Mouse (Mus musculus): ENCODE measurements around the gene Ndufa13. TPM values are rescaled to one million over a fixed set of nuclear protein-coding genes. Genes with fewer than 3 reads are reported as not detected.

Ndufa13 gene
- polyA plus RNA-seq, 1 experiment from 2014 or later = 233 TPM

Other genes starting within 250 kb of the Ndufa13 start
- 0.84 and 1.2 TPM in 2 replicates for gene Zfp964, start 248.1 kb downstream of the Ndufa13 start, polyA plus RNA-seq (2015; fragmentation: Nextera tagmentation; extraction: Ambion mirVana)
- gene Zfp869, start 191.8 kb downstream of the Ndufa13 start, polyA plus RNA-seq (2015; fragmentation: Nextera tagmentation; extraction: Ambion mirVana) = 21.6 and 23.2 TPM in 2 replicates
- gene Zfp963, start 152.6 kb downstream of the Ndufa13 start, polyA plus RNA-seq (2015; fragmentation: Nextera tagmentation; extraction: Ambion mirVana) = 4.9 and 6.2 TPM in 2 replicates
- gene Gm20422, start 127.7 kb downstream of the Ndufa13 start, polyA plus RNA-seq (2015; fragmentation: Nextera tagmentation; extraction: Ambion mirVana) = 0.54 TPM in 1 of 2 replicates, not detected in the other
- gene Atp13a1, start 111.4 kb downstream of the Ndufa13 start, polyA plus RNA-seq (2015; fragmentation: Nextera tagmentation; extraction: Ambion mirVana) = 50.0 and 53.7 TPM in 2 replicates
- gene Zfp866, start 111.4 kb downstream of the Ndufa13 start, polyA plus RNA-seq (2015; fragmentation: Nextera tagmentation; extraction: Ambion mirVana) = 15.6 and 16.7 TPM in 2 replicates
- gene Gmip, start 93.9 kb downstream of the Ndufa13 start, polyA plus RNA-seq (2015; fragmentation: Nextera tagmentation; extraction: Ambion mirVana) = 8.2 and 13.5 TPM in 2 replicates
- gene Lpar2, start 80.1 kb downstream of the Ndufa13 start, polyA plus RNA-seq (2015; fragmentation: Nextera tagmentation; extraction: Ambion mirVana) = 0.26 and 0.32 TPM in 2 replicates
- 2.7 and 2.9 TPM in 2 replicates for gene Pbx4, start 70.1 kb downstream of the Ndufa13 start, polyA plus RNA-seq (2015; fragmentation: Nextera tagmentation; extraction: Ambion mirVana)
- 0.51 and 0.53 TPM in 2 replicates for gene Cilp2, start 14.9 kb downstream of the Ndufa13 start, polyA plus RNA-seq (2015; fragmentation: Nextera tagmentation; extraction: Ambion mirVana)
- gene Tssk6, start 374 bp downstream of the Ndufa13 start, polyA plus RNA-seq (2015; fragmentation: Nextera tagmentation; extraction: Ambion mirVana) = 2.8 TPM in 2 replicates
- gene Yjefn3, start 154 bp upstream of the Ndufa13 start, polyA plus RNA-seq (2015; fragmentation: Nextera tagmentation; extraction: Ambion mirVana) = 3.2 and 3.8 TPM in 2 replicates
- 36.0 and 38.9 TPM in 2 replicates for gene Gatad2a, start 93.8 kb upstream of the Ndufa13 start, polyA plus RNA-seq (2015; fragmentation: Nextera tagmentation; extraction: Ambion mirVana)
- gene Mau2, start 140.2 kb upstream of the Ndufa13 start, polyA plus RNA-seq (2015; fragmentation: Nextera tagmentation; extraction: Ambion mirVana) = 44.4 and 45.5 TPM in 2 replicates
- gene Sugp1, start 140.3 kb upstream of the Ndufa13 start, polyA plus RNA-seq (2015; fragmentation: Nextera tagmentation; extraction: Ambion mirVana) = 33.0 and 37.0 TPM in 2 replicates
- 106 and 152 TPM in 2 replicates for gene Tm6sf2, start 170.4 kb upstream of the Ndufa13 start, polyA plus RNA-seq (2015; fragmentation: Nextera tagmentation; extraction: Ambion mirVana)
- 0.10 and 0.11 TPM in 2 replicates for gene Hapln4, start 180.9 kb upstream of the Ndufa13 start, polyA plus RNA-seq (2015; fragmentation: Nextera tagmentation; extraction: Ambion mirVana)
- 0.89 and 0.98 TPM in 2 replicates for gene Ncan, start 218.3 kb upstream of the Ndufa13 start, polyA plus RNA-seq (2015; fragmentation: Nextera tagmentation; extraction: Ambion mirVana)
- gene Nr2c2ap, start 228.8 kb upstream of the Ndufa13 start, polyA plus RNA-seq (2015; fragmentation: Nextera tagmentation; extraction: Ambion mirVana) = 50.7 and 51.7 TPM in 2 replicates
- gene Rfxank, start 236.6 kb upstream of the Ndufa13 start, polyA plus RNA-seq (2015; fragmentation: Nextera tagmentation; extraction: Ambion mirVana) = 12.6 and 15.3 TPM in 2 replicates
- 38.4 and 42.4 TPM in 2 replicates for gene Borcs8, start 236.9 kb upstream of the Ndufa13 start, polyA plus RNA-seq (2015; fragmentation: Nextera tagmentation; extraction: Ambion mirVana)
- gene Mef2b, start 237.2 kb upstream of the Ndufa13 start, polyA plus RNA-seq (2015; fragmentation: Nextera tagmentation; extraction: Ambion mirVana) = 0.11 and 0.23 TPM in 2 replicates

All from intestine, embryonic 16.5 days (tissue).